Mouse (Mus musculus): ENCODE results near the gene Prl3d1.
"Not testable (repeated sequence)": the region's sequence is repeated elsewhere in the genome, so short reads cannot be mapped to it uniquely, and the experiment has no call there.

Gene Prl3d1

DNA sequence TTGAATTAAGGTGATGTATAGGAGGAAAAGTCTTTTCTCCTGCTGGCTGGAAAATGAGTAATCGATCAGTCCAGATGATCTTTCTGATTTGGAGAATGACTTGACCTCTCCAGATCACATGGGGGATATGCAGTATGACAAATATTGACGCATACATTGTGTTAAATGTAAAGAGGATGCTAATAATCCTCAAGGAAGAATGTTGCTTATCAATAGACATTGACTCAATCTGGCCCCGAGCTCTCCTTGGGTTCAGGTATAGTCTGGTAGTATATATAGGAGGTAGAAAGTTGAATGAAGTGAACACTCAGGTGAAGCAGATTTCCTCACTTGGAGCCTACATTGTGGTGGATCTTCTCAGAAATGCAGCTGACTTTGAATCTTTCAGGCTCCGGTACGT, at the start of gene Prl3d1:
Gene Prl3d1, plus strand, starts transcription at position 301 of the 400 bp plus-strand sequence.
- in situ Hi-C loops (cut with MboI, MseI), result not testable (repeated sequence)

DNA sequence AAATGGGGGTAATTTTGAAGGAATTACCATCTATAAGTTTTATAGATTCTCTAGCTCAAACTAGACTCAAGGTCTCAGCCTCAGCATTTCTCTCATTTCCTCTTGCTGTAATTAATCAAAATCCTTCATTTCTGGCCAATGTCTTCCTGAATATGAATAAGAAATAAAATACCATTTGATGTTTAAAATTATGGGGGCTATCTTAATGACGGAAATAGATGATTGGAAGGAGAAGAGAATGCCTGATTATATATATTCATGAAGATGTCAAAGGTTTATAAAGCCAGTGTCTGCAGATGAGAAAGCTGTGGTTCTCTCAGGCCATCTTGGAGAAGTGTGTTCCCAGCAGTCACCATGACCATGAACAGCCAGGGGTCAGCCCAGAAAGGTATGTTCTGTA, 36.7 kb upstream of the Prl3d1 start, which contains the start of gene Prl:
Gene Prl, plus strand, starts transcription at position 301 of the 400 bp plus-strand sequence.
- in situ Hi-C loops (cut with MboI, MseI), result no loop called here

DNA sequence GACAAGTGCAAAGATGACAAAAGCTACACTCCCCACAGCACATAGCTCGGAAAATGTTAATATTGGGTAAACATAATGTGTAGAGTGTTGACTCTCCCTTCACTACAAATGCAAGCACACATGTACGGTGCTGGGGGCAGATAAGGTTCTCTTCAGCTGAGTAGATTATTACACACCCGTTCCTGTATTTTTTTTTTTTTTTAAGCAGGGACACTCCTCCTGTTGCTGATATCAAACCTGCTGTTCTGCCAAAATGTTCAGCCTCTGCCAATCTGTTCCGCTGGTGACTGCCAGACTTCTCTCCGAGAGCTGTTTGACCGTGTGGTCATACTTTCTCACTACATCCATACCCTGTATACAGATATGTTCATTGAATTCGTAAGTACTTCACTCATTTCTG, 34.8 kb upstream of the Prl3d1 start:
- in situ Hi-C loops (cut with MboI, MseI), result no loop called here

DNA sequence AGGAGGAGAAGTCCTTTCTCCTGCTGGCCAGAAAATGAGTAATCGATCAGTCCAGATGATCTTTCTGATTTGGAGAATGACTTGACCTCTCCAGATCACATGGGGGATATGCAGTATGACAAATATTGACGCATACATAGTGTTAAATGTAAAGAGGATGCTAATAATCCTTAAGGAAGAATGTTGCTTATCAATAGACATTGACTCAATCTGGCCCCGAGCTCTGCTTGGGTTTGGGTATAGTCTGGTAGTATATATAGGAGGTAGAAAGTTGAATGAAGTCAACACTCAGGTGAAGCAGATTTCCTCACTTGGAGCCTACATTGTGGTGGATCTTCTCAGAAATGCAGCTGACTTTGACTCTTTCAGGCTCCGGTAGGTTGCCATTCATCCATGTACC, 27.4 kb downstream of the Prl3d1 start, which contains the start of gene Prl3d2:
Gene Prl3d2, plus strand, starts transcription at position 301 of the 400 bp plus-strand sequence.
- in situ Hi-C loops (cut with MboI, MseI), result not testable (repeated sequence)

DNA sequence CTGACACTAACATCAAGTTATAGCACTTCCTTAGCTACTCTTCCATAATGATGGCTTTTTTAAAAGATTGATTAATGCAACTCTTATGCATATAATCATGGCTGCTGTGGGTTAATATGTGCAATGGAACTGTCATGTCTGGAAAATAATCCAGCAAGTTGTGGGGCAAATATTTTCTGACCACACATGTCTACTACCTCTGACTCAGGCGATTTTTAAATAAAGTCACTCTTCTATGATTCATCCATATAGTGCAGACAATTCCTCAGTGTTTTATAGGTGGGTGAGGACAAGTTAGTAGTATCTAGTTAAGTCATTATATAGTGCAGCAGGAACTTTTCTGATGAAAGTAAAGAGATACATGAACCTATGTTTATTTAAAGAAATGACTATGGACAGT, 54.3 kb downstream of the Prl3d1 start:
- in situ Hi-C loops (cut with MboI, MseI), result no loop called here
